Mouse (Mus musculus): ENCODE data around the gene Ppp1ca. TPM values are rescaled to one million over a fixed set of nuclear protein-coding genes. Genes with fewer than 3 reads are reported as not detected.
A peak's percentile ranks its signal among the peaks of the same experiment; 100 is the strongest.

Ppp1ca gene
- total RNA-seq, 2 experiments from 2014 or later: 432 to 472 TPM

DNA sequence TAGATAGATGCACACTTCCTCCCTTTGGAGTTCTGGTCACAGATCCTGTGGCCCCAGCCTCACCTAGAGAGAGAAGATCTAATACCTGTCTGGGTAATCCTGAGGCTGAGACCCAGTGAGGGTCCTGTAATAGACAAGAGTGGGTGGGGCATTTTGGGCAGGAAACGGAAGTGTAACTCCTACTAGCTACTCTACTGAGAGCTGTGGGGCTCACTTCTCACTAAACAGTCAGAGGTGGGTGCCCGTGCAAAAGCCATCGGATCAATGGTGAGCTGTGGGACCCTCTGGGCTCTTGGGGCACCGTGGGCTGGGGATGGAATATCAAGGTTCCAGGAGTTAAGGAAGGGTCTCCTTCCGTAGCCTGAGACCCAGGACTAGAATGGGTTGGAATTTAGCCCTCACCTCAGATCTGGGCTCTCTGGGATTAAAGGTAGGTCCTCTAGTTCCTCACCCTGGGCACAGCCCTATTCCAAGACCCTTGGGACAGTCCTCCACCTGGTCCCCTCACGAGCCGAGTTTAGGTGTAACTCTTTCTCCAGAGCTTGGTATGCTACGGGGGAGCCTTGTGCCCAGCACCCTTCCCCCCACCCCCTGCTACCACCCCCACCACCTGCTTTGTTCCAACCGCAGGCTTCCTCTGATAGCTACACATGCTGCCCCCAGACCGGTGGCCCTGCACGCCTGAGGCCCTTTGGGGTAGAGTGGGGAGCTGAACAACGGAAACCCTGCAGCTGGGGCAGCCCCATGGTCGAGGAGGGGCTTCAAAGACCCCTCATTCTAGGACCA lies 37.2 kb upstream of the Ppp1ca start:
- no peak for DNase-seq (ENCODE audit: low spot score in 2 of 2)

- no peak for DNase-seq (ENCODE audit: low spot score in 2 of 2)
Observed at GRCm38 (mm10) chr19:4155223-4156072, 36.4 kb upstream of the Ppp1ca start.

- no peak for DNase-seq (ENCODE audit: low spot score in 2 of 2)
Observed at GRCm38 (mm10) chr19:4156073-4156579, 35.7 kb upstream of the Ppp1ca start.

- DNase-seq (ENCODE audit: low spot score in 2 of 2): no peak
Observed at GRCm38 (mm10) chr19:4156771-4157170, 35.1 kb upstream of the Ppp1ca start.

DNA sequence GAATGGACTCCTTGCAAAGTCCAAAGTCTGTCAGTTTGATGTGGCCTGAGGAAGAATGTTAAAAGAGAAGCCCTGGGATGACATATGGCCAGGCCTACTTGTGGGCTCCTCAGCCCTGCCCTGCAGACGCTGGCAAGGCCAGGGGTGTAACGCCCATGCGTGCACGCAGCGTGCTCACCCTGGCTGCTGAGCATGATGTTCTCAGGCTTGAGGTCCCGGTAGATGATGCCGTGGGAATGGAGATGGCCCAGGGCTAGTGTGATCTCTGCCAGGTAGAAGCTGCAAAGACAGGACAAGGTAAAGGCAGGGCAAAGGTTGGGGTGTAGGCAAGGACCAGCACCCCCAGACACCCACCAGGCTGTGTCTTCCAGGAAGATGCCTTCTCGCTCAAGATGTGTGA lies 32.8 kb upstream of the Ppp1ca start:
- DNase-seq (ENCODE audit: low spot score in 2 of 2): no peak

GRCm38 (mm10) chr19:4162646-4163542 lies 29.0 kb upstream of the Ppp1ca start, which contains the start of gene Rps6kb2:
TSS of gene Rps6kb2 (minus strand) at chr19:4163354.
- peak; percentile 94 to 97 for DNase-seq (ENCODE audit: low spot score in 2 of 2)

DNA sequence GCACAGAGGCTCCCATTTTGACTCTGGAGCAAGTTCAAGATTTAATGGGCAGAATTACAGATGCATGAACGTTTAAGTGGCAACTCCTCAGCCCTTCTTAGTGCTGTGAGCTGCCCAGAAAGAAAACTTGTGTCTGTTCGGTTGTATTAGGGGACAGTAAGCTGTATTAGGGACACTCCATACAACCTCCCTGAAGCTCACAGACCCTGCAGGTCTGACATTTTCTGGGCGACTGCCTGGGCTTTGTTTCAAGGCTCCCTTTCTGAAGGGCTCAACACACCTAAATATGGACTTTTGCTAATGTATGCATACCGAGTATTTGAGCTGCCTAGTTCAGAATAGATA lies 28.4 kb upstream of the Ppp1ca start:
- no peak for DNase-seq (ENCODE audit: low spot score in 2 of 2)

GRCm38 (mm10) chr19:4164100-4164499 lies 27.8 kb upstream of the Ppp1ca start:
- no peak for DNase-seq (ENCODE audit: low spot score in 2 of 2)

- no peak for DNase-seq (ENCODE audit: low spot score in 2 of 2)
Observed at GRCm38 (mm10) chr19:4164721-4165120, 27.1 kb upstream of the Ppp1ca start.

DNA sequence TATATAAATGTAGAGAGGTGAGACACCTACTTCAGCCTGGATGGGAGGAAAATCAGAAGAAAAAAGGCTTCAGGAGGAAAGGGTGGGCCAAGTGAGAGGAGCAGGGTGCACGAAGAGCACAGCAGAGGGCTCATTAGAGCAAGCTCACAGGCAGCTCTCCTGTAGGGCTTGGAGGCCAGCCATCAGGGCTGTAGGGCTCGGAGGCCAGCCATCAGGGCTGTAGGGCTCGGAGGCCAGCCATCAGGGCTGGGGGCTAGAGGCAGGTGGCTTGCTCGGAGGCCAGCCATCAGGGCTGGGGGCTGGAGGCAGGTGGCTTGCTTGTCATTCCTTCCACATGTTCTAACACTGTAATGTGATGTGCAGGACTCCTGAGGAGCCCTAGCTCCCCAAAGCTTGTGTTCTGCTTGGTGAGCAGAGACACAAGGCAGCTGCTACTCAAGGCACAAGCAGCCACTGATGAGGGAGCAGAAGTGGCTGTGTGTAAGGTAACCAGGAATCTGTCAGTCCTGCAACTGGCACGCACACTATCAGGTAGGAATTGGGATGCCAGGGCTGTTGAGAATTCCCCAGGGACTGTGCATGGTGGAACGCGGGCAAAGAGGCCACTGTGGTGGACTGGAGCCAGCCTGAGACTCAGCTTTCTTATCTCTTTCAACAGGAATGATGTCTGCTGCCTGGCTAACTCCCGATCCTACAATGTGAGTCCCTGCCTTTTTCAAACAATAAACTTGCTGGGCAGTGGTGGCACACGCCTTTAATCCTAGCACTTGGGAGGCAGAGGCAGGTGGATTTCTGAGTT lies 25.0 kb upstream of the Ppp1ca start:
- DNase-seq (ENCODE audit: low spot score in 2 of 2): no peak

- peak; percentile 99 to 100 for DNase-seq (ENCODE audit: low spot score in 2 of 2)
Observed at GRCm38 (mm10) chr19:4169378-4169784, 22.5 kb upstream of the Ppp1ca start.

GRCm38 (mm10) chr19:4169810-4170209 lies 22.1 kb upstream of the Ppp1ca start:
- no peak for DNase-seq (ENCODE audit: low spot score in 2 of 2)

- no peak for DNase-seq (ENCODE audit: low spot score in 2 of 2)
Observed at GRCm38 (mm10) chr19:4170723-4171392, 21.0 kb upstream of the Ppp1ca start.

DNA sequence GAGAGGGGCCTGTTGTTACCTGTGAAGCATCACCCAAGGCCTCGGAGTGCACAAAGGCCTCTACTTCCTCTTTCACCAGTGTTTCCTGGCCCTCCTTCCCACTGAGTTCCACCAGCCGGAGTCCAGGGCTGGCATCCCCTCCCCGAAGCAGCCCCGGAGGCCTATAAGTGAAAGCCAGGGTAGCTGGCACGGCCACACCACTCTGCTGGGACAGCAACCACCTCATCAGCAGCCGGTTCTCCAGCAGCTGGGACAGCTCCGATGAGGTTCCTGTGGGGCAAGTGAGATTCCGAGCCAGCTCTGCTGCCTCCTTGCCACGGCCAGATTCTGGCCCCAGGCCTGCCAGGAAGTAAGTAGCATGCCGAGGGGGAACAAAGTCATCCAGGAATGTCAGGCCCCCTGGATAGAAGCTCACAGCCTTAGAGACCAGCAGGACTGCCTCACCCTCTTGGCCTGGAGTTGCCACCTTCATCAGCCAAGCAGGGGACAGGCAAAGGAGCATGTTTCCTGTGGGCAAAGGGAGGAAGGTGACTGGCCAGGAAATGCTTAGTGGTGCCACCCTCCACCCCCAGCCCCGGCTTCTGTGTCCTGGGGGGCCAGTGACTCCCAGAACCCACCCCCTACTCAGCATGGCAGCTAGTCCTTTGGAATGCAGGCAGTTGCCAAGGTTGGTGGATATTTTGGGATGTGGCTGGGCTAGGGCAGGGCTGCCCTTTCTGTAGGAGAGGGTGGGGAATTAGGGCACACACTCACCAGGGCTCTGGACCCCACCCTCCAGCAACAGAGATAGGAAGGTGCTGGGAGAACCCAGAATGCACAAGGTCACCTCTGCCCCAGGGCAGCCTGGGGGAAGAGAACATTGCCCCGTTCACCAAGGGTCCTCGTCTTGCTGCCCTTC lies 20.2 kb upstream of the Ppp1ca start:
- DNase-seq (ENCODE audit: low spot score in 2 of 2): peak in 1 of 2 experiments; percentile 61

GRCm38 (mm10) chr19:4172925-4173324 lies 18.9 kb upstream of the Ppp1ca start:
- DNase-seq (ENCODE audit: low spot score in 2 of 2): no peak

GRCm38 (mm10) chr19:4175368-4175947 lies 16.4 kb upstream of the Ppp1ca start, which contains the start of gene Carns1:
TSS of gene Carns1 (minus strand) at chr19:4175479.
- DNase-seq (ENCODE audit: low spot score in 2 of 2): no peak

DNA sequence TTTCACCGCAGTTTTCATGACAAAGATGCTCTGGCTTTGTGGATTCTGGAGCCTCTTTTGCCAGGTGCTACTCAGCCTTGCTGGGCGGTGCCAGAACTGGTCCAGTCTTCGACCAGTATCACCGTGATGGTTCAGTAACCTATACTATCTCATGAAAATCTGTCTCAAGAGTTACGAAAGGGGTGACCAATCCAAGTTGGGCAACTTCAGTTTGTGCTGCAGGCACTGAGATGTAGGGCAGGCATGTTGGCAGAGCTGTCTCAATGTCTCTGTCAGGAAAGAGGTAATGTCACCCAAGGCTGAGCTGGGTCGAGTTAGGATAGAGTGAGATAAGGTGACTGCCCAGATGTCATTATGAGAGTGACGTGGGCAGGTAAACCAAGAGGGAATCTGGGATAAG lies 11.5 kb upstream of the Ppp1ca start:
- DNase-seq (ENCODE audit: low spot score in 2 of 2): no peak

GRCm38 (mm10) chr19:4181892-4182291 lies 10.0 kb upstream of the Ppp1ca start:
- DNase-seq (ENCODE audit: low spot score in 2 of 2): no peak
